Mouse (Mus musculus): Measurements from ENCODE around the gene Acp1. TPM values are rescaled to one million over a fixed set of nuclear protein-coding genes. Genes with fewer than 3 reads are reported as not detected.
A peak's percentile ranks its signal among the peaks of the same experiment; 100 is the strongest.

The Acp1 gene
- polyA plus RNA-seq, 1 experiment from 2014 or later: 107 TPM

DNA sequence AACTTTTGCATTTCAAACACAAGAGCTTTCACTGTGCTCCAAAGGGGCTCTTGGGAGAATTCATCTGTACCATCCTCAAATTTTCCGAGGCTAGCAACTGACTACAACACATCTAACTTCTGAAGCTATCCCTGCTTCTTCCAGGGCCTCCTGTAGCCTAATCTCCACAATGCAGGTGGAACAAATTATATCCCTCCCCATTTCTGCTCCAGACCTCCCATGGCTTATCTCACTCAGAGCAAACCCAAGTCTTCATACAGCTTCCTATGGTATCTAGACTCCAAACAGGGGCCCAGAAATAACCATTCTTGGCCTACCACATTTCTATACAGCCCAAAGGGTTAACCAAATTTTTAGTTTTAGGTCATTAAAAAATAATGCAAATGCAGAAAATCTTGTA is 2.7 kb downstream of the Acp1 start:
- ATAC-seq (ENCODE audit: extremely low read depth, insufficient number of reproducible peaks, low FRiP score, low TSS enrichment): no peak
- Histone ChIP-seq H3K27ac (replicated peaks) (no peak overlapping the region), H3K9ac (no peak overlapping the region), H3K4me2 (peak overlapping the region; percentile 97; the same call in 1 of the 2 replicates), H3K4me3 (no peak overlapping the region), H3K36me3 (peaks cover 16% of the 10 kb centered on the region), H3K4me1 (peaks cover 23% of the 10 kb centered on the region), H3K27me3 (replicated peaks) (no peaks in the 10 kb centered on the region; the same call in 1 of the 2 replicates), H3K9me3 (no peaks in the 10 kb centered on the region)
- WGBS: 68% methylated on average over 1 of the region's 1 CpGs

DNA sequence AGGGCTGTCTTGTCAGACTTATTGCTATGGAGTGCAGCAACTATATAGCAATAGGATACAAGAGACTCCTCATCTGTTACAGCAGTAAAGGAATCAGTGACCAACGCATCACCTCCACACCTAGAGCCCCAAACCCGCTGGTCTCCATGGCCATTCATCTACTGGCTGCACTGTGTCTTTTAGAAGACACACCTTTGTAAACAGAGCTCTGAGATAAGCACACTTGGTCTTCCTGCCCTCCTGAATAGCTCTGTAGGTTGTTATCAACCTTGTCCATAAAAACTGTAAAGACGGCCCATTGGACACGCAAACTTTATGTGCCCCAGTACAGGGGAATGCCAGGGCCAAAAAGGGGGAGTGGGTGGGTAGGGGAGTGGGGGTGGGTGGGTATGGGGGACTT is 14.3 kb downstream of the Acp1 start:
- 91% methylated on average over 4 of the region's 4 CpGs for WGBS
- H3K27ac ChIP-seq (replicated peaks): no peak overlapping the region
- no peaks in the 10 kb centered on the region for H3K27me3 ChIP-seq (replicated peaks)
- no peaks in the 10 kb centered on the region for H3K4me1 ChIP-seq
- no peak overlapping the region for H3K4me2 ChIP-seq
- peaks cover 50% of the 10 kb centered on the region for H3K36me3 ChIP-seq
- no peaks in the 10 kb centered on the region for H3K9me3 ChIP-seq
- no peak for ATAC-seq (ENCODE audit: extremely low read depth, insufficient number of reproducible peaks, low FRiP score, low TSS enrichment)
- no peak overlapping the region for H3K4me3 ChIP-seq
- no peak overlapping the region for H3K9ac ChIP-seq

DNA sequence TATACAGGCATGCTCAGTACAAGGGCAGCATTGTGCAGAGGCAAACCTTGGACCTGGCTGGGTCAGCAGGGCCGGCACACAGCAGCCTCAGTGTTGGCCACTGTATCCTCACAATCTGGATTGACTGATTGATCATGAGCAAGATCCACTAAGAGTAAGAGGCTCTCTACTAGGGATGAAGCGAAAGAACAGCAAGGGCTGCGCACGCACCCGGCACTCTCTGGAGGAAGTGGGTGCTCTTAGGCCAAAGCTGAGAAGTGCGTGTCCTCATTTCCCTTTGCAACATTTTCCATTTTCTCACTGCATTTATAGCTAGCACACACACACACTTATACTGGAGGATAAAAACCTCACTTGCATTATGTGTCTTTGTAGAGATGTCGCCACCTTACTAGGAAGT is 20.0 kb downstream of the Acp1 start:
- no peak for ATAC-seq (ENCODE audit: extremely low read depth, insufficient number of reproducible peaks, low FRiP score, low TSS enrichment)
- no peak overlapping the region for H3K4me3 ChIP-seq
- H3K9me3 ChIP-seq: no peaks in the 10 kb centered on the region
- no peaks in the 10 kb centered on the region for H3K4me1 ChIP-seq
- peaks cover 26% of the 10 kb centered on the region for H3K27me3 ChIP-seq (replicated peaks)
- H3K9ac ChIP-seq: no peak overlapping the region
- H3K27ac ChIP-seq (replicated peaks): no peak overlapping the region
- H3K4me2 ChIP-seq: no peak overlapping the region
- WGBS: 77% methylated on average over 7 of the region's 7 CpGs
- peaks cover 19% of the 10 kb centered on the region for H3K36me3 ChIP-seq

DNA sequence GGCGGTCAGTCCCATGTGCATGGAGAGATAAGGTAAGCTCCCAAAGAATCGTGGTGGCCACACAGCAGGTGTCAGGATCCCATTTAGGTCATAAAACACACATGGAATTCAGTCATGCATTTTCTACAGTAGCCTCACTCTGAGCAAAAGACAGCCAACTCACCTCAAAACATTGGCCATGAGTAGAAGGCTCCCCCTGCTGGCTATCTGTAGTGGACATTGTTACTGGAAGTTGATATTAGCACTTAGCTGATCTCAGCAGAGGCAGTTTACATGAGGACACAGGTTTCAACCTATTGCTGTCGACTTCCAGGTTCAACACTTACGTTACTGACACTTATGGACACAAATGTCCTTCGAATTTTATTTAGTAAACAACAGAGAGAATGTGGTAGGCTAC is 21.3 kb downstream of the Acp1 start:
- WGBS: 39% methylated on average over 5 of the region's 5 CpGs
- Histone ChIP-seq H3K4me1 (no peaks in the 10 kb centered on the region), H3K27ac (replicated peaks) (no peak overlapping the region), H3K4me3 (no peak overlapping the region), H3K9ac (no peak overlapping the region), H3K27me3 (replicated peaks) (peaks cover 39% of the 10 kb centered on the region), H3K9me3 (no peaks in the 10 kb centered on the region), H3K4me2 (no peak overlapping the region), H3K36me3 (peaks cover 10% of the 10 kb centered on the region)
- no peak for ATAC-seq (ENCODE audit: extremely low read depth, insufficient number of reproducible peaks, low FRiP score, low TSS enrichment)

DNA sequence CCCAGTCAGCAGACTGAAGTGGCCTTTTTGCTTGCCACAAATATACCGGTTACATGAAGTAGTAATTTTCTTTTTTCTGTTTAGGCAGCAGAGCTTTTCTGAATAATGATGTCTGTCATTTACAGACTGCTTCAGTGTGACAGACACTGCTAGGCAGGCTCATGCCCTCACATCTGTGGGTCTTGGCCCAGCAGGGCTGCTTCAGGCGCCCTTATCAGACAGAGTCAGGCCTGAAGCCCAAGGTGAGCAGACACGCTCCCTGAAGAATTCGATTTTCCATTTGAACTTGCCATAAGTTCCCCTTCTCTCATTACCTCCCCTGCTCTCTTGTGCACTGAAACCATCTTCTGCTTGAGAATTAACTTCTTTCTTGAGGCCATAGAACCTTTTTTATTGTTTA is 23.4 kb downstream of the Acp1 start:
- WGBS: 61% methylated on average over 4 of the region's 4 CpGs
- peaks cover 12% of the 10 kb centered on the region for H3K4me1 ChIP-seq

DNA sequence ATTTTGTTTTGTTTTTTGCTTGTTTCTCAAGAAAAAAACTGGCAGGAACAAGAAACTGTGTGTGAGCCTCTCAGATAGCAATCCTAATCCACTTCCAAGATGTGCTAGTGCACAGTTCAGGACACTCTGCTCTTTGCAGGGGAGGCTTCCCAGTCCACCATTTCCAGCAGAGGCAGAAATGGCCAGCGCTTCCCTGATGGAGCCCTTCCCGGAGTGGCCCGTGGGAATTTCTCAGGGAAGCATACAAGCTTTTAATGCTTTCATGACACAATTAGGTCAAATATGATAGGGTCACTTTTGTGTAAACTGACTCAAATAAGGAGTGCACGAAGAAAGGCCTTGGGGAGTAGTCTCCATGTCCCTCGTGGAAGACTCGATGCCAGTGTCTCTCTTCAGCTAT is 25.5 kb downstream of the Acp1 start:
- Histone ChIP-seq H3K4me1 (peaks cover 12% of the 10 kb centered on the region), H3K36me3 (no peaks in the 10 kb centered on the region), H3K9me3 (no peaks in the 10 kb centered on the region), H3K27ac (replicated peaks) (no peak overlapping the region), H3K4me2 (no peak overlapping the region), H3K4me3 (no peak overlapping the region), H3K9ac (no peak overlapping the region), H3K27me3 (replicated peaks) (peaks cover 75% of the 10 kb centered on the region)
- no peak for ATAC-seq (ENCODE audit: extremely low read depth, insufficient number of reproducible peaks, low FRiP score, low TSS enrichment)
- 76% methylated on average over 6 of the region's 6 CpGs for WGBS

More for the DNA sequence above, 23.4 kb downstream of the Acp1 start:
- Histone ChIP-seq H3K27ac (replicated peaks) (no peak overlapping the region), H3K27me3 (replicated peaks) (peaks cover 60% of the 10 kb centered on the region), H3K9me3 (no peaks in the 10 kb centered on the region), H3K4me3 (no peak overlapping the region), H3K4me2 (no peak overlapping the region), H3K36me3 (no peaks in the 10 kb centered on the region), H3K9ac (no peak overlapping the region)
- no peak for ATAC-seq (ENCODE audit: extremely low read depth, insufficient number of reproducible peaks, low FRiP score, low TSS enrichment)

DNA sequence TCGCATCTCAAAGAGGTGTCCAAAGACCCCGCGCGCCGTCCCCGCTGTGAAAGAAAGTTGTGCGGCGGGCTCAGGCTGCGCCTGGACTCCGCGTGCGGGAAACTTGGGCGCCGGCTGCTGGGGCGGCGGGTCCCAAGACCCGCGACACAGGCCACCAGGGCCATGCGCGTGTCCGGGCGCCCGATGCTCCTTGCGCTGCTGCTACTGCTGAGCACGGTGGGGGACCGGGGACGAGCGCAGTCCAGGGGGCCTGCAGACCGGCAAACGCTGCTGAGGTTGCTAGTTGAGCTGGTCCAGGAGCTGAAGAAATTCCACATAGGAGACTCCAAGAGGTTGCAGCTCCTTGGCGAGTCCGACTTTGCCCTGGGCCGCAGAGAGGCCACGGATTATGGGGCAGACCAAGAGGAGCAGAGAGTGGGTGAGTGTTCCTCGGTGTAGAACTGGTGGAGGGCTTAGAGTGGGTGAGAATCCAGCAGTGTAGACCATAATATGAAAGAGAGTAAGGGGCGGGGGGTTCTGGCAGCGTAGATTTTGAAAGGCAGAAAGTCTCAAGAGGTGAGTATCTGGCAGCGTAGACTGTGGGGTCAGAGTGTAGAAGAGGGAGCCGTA is 26.7 kb downstream of the Acp1 start:
- H3K27me3 ChIP-seq (replicated peaks): peaks cover 85% of the 10 kb centered on the region
- peak overlapping the region; percentile 48 for H3K9ac ChIP-seq
- no peaks in the 10 kb centered on the region for H3K36me3 ChIP-seq
- no peak overlapping the region for H3K27ac ChIP-seq (replicated peaks)
- H3K4me2 ChIP-seq: peak overlapping the region; percentile 80
- no peak for ATAC-seq (ENCODE audit: extremely low read depth, insufficient number of reproducible peaks, low FRiP score, low TSS enrichment)
- peak overlapping the region; percentile 58 for H3K4me3 ChIP-seq
- 8% methylated on average over 39 of the region's 39 CpGs for WGBS
- no peaks in the 10 kb centered on the region for H3K9me3 ChIP-seq
- peaks cover 12% of the 10 kb centered on the region for H3K4me1 ChIP-seq

DNA sequence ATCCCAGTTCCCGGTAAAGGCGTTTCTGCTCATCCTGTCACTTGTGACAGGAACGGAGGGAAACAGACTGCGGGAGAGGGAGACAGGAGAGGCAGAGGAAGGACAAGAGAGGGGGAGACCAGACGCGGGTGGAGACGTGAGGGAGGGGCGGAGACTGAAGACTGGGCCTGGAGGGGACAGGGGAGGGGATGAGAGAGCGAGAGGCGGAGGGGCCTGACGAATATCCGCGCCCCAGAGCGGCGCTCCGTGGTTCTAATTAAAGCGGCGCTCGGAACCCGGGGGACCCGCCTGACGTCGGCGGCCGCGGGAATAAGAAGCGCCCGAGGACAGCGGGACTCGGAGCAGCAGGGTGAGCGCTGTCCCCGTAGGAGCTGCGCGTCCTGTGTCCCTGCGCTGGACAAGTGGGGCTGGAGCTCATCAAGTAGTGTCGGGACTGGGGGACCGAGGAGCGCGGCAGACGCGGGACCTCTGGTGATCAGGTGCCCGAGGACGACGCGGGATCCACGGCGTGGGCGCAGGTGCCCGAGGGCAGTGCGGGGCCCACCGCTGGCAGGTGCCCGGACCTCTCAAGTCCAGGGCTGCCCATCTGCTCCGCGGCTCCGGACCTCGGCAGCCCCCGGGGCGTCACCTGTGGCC is 27.3 kb downstream of the Acp1 start, which contains the start of gene Alkal2:
Alkal2 (plus strand) TSS at position 337 of the 636 bp plus-strand sequence.
- peak within 1 kb of the TSS; percentile 48 for H3K9ac ChIP-seq
- peak within 1 kb of the TSS; percentile 58 for H3K4me3 ChIP-seq
- H3K9me3 ChIP-seq: no peaks in the 10 kb centered on the region
- peaks cover 91% of the 10 kb centered on the region for H3K27me3 ChIP-seq (replicated peaks)
- H3K27ac ChIP-seq (replicated peaks): no peak within 1 kb of the TSS
- no peaks in the 10 kb centered on the region for H3K36me3 ChIP-seq
- H3K4me2 ChIP-seq: peak within 1 kb of the TSS; percentile 80
- peaks cover 12% of the 10 kb centered on the region for H3K4me1 ChIP-seq
- no peak for ATAC-seq (ENCODE audit: extremely low read depth, insufficient number of reproducible peaks, low FRiP score, low TSS enrichment)
- under 1% methylated on average over 58 of the region's 58 CpGs for WGBS

DNA sequence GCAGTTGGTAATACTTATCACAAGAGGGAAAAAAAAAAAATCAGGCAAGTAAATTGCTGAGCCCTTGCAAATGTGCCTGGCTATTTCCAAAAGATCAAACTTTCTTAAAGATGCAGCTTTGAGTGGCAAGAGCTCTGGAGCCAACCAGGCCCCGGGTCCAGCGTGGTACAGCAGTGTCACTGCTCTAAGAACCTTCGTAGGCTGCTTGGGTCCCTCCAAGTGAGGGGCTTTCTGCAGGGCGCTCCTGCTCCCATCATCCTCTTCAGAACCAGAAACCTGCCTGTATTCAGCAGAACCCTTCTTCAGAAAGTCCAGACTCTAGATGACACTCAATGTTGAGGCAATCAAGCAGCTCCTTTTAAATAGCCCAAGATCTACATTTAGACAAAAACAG is 27.8 kb downstream of the Acp1 start:
- Histone ChIP-seq H3K9me3 (no peaks in the 10 kb centered on the region), H3K4me3 (peak overlapping the region; percentile 58), H3K27me3 (replicated peaks) (peaks cover 87% of the 10 kb centered on the region), H3K36me3 (no peaks in the 10 kb centered on the region), H3K9ac (no peak overlapping the region; the same call in 1 of the 2 replicates), H3K4me2 (peak overlapping the region; percentile 80), H3K27ac (replicated peaks) (no peak overlapping the region), H3K4me1 (peaks cover 12% of the 10 kb centered on the region)
- WGBS: 16% methylated on average over 4 of the region's 4 CpGs
- ATAC-seq (ENCODE audit: extremely low read depth, insufficient number of reproducible peaks, low FRiP score, low TSS enrichment): no peak

DNA sequence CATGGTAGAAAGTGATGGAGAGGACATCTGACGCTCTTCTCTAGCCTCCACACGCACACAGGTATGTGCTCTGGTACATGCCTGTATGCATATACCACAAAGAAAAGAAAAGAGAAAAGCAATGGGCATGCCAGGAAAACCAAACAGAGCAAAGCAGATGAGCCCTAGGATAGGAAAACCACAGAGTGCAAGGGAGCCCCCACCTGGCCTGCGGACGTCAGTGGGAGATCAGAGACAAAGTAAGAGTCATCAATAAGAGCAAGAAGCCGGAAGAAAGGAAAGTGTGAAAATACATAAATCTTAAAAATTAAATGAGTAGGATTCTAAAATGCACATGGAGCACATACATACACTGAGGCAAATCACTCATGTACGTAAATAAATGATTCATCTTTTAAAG is 31.9 kb downstream of the Acp1 start:
- ATAC-seq (ENCODE audit: extremely low read depth, insufficient number of reproducible peaks, low FRiP score, low TSS enrichment): no peak
- WGBS: 64% methylated on average over 6 of the region's 6 CpGs
- H3K9me3 ChIP-seq: no peaks in the 10 kb centered on the region
- H3K27ac ChIP-seq (replicated peaks): no peak overlapping the region
- peaks cover 57% of the 10 kb centered on the region for H3K27me3 ChIP-seq (replicated peaks)
- no peak overlapping the region for H3K4me3 ChIP-seq
- peaks cover 7% of the 10 kb centered on the region for H3K4me1 ChIP-seq
- H3K4me2 ChIP-seq: no peak overlapping the region
- no peaks in the 10 kb centered on the region for H3K36me3 ChIP-seq
- no peak overlapping the region for H3K9ac ChIP-seq

DNA sequence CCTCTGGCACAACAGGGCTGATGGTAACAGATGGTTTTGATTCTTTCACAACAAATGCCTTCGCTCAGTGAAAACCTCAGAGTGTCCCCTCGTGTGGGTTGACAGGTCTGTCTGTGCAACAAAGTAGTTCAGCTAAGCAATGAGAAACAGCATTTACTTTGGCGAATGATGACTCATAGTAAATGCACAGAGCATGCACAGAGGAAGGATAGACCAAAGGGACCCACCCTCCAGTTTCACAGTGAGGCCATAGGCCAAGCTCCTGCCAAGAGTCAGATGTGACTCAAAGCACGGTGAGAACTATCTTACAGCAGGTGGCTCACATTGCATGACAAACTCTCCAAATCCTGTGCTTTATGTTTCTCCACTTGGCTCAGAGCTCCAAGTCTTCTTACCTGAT is 45.6 kb downstream of the Acp1 start:
- Histone ChIP-seq H3K4me1 (peaks cover 14% of the 10 kb centered on the region), H3K36me3 (no peaks in the 10 kb centered on the region), H3K9me3 (no peaks in the 10 kb centered on the region), H3K27me3 (replicated peaks) (no peaks in the 10 kb centered on the region), H3K4me2 (no peak overlapping the region), H3K9ac (no peak overlapping the region), H3K27ac (replicated peaks) (no peak overlapping the region), H3K4me3 (no peak overlapping the region)
- 80% methylated on average over 4 of the region's 4 CpGs for WGBS
- ATAC-seq (ENCODE audit: extremely low read depth, insufficient number of reproducible peaks, low FRiP score, low TSS enrichment): no peak

DNA sequence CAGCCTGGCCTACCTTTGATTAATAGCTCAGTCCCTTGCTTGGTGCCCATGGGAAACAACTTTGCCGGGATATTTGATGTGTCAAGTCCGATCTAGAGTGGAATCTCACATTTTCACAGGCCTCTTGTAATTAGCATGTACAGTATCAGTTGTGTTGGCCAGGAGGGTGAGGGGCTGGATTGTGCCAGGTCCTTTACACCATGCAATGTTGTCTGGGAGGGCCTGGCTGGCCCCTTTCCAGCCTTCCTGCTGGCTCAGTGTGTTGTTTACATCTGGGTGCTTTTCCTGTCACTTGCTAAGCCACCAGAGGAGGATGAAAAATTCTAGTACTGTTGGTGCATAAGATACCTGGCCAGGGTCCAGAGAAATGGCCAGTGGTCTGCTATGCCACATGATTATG is 47.0 kb downstream of the Acp1 start:
- Histone ChIP-seq H3K4me1 (peaks cover 14% of the 10 kb centered on the region), H3K9ac (no peak overlapping the region), H3K27me3 (replicated peaks) (no peaks in the 10 kb centered on the region), H3K27ac (replicated peaks) (peak overlapping the region; percentile 17; the same call in 1 of the 2 replicates), H3K4me3 (no peak overlapping the region), H3K36me3 (no peaks in the 10 kb centered on the region), H3K4me2 (no peak overlapping the region), H3K9me3 (no peaks in the 10 kb centered on the region)
- no peak for ATAC-seq (ENCODE audit: extremely low read depth, insufficient number of reproducible peaks, low FRiP score, low TSS enrichment)
- 53% methylated on average over 2 of the region's 2 CpGs for WGBS

Data from heart, embryonic 13.5 days (tissue).